Mouse (Mus musculus) stomach, postnatal 0 days (tissue): Measurements from ENCODE around the gene Tas1r2.

Experiments
- CTCF ChIP-seq: IDR thresholded peaks from 2 replicates; pipeline ENCODE4 v1.5.1; 2016; ENCODE audit warnings: antibody characterized with exemption, low read depth, mild to moderate bottlenecking, moderate library complexity
- EP300 ChIP-seq: optimal IDR thresholded peaks from 2 replicates; pipeline ENCODE3; 2016; ENCODE audit warnings: antibody characterized with exemption

DNA sequence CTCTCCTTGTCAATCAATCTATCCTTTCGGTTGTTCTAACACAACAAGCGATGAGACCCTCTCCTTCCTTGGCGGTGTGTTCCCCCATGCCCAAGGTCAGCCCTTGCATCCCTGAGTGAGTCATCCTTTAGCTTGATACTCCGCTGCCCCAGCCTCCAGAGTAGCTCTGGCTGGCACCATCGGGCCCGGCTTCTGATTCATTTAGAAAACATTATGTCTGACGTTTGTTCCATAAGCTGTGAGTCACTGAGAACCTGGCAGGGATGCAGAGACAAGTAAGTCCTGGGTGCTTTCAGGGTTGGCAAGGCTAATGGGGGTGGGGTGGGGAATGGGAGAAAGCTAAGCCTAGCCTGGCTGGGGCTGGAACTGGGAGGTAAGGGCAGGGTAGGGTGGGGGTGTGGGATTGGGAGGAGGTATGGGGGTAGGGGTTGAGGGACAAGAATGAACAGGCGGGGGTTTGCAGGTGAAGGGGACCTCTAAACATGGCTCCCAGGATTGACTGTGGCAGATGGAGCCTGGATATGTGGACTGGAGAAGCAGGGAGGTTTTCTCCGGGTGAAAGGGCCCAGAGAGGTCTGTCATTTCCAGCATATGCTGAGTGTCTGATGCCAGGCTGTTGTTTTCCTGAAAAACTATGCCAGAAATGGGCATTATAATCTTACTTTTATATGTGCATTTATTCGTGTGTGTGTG is 63.3 kb downstream of the Tas1r2 start:
- TF ChIP-seq CTCF (no peak), EP300 (no peak)
